In the genomic region with DNA sequence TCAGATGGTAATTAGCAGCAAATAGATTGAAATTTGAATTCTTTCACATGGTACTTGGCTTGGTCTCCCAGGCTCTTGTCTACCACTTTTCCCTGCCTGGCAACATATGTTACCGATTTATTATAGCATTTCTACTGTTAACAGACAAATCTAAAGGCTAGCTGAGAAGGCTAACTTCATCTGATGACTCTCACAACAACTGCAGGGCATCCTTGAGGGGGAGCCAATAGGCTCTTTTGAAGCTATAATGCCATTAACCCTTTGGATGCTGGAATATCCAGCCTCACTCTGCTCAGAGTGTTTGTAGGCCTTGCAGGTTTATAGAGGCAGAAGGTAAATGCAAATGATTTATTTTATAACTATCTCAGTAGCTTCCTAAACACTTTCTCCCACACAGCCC, we compare ENCODE assay signal across 17 mouse cellular contexts.
DNase-seq lines count a peak whose midpoint lies in the region; ATAC-seq lines count a peak whose summit lies in the region.
"Had no signal": no experiment of that assay in that cellular context is flagged by ENCODE, and none has a peak within 500 bp of the region (broad histone marks: within the 10 kb centered on the region; RNA-seq: fewer than 3 reads in every experiment).

No protein-coding gene starts in this region.

- no peak overlapping the region for H3K4me2 ChIP-seq in hindbrain, embryonic 11.5 days (replicated peaks; ENCODE audit: low read depth, low read length)
- H3K4me2 ChIP-seq in hindbrain, embryonic 13.5 days: no peak overlapping the region
- no peak overlapping the region for H3K4me2 ChIP-seq in neural tube, embryonic 13.5 days
- H3K4me2 ChIP-seq: forebrain, embryonic 12.5 days; midbrain, embryonic 11.5 days had no signal

- no peak overlapping the region for H3K9ac ChIP-seq in hindbrain, embryonic 11.5 days (ENCODE audit: low read depth, low read length)
- H3K9ac ChIP-seq in hindbrain, embryonic 13.5 days: no peak overlapping the region
- no peak overlapping the region for H3K9ac ChIP-seq in neural tube, embryonic 13.5 days
- H3K9ac ChIP-seq: forebrain, embryonic 12.5 days; liver, postnatal 0 days had no signal

- intact Hi-C loops in left cerebral cortex, postnatal 10 days (cut with DNase I): no loop called here

- H3K27ac ChIP-seq in hindbrain, embryonic 11.5 days (ENCODE audit: low read depth, low read length): no peak overlapping the region
- H3K27ac ChIP-seq in hindbrain, embryonic 13.5 days: no peak overlapping the region
- H3K27ac ChIP-seq in neural tube, embryonic 13.5 days (replicated peaks): 0 out of 2 replicates have a peak overlapping the region, but pooled peaks have one; percentile 43
- H3K27ac ChIP-seq: forebrain, embryonic 12.5 days; heart, embryonic 10.5 days; macrophage had no signal

- no peaks in the 10 kb centered on the region for H3K27me3 ChIP-seq in hindbrain, embryonic 11.5 days (ENCODE audit: control insufficient read depth, insufficient read depth, low read length)
- no peaks in the 10 kb centered on the region for H3K27me3 ChIP-seq in hindbrain, embryonic 13.5 days
- H3K27me3 ChIP-seq in neural tube, embryonic 13.5 days: no peaks in the 10 kb centered on the region

- no peak overlapping the region for H3K4me3 ChIP-seq in hindbrain, embryonic 11.5 days (ENCODE audit: low read depth, low read length)
- H3K4me3 ChIP-seq in hindbrain, embryonic 13.5 days: no peak overlapping the region
- H3K4me3 ChIP-seq in neural tube, embryonic 13.5 days: no peak overlapping the region
- H3K4me3 ChIP-seq: forebrain, embryonic 12.5 days; heart, embryonic 10.5 days; myocyte had no signal

- no peaks in the 10 kb centered on the region for H3K9me3 ChIP-seq in hindbrain, embryonic 11.5 days (ENCODE audit: control insufficient read depth, low read length)
- H3K9me3 ChIP-seq in hindbrain, embryonic 13.5 days: no peaks in the 10 kb centered on the region
- no peaks in the 10 kb centered on the region for H3K9me3 ChIP-seq in neural tube, embryonic 13.5 days
- H3K9me3 ChIP-seq: forebrain, embryonic 12.5 days; heart, embryonic 10.5 days had no signal

- WGBS in hindbrain, embryonic 11.5 days: 39% methylated on average over 1 of the region's 1 CpGs
- WGBS in hindbrain, embryonic 13.5 days: 53% methylated on average over 1 of the region's 1 CpGs
- WGBS in neural tube, embryonic 13.5 days: 20% methylated on average over 1 of the region's 1 CpGs

- H3K4me1 ChIP-seq in hindbrain, embryonic 11.5 days (replicated peaks; ENCODE audit: control insufficient read depth, insufficient read depth, low read length): peaks cover 4% of the 10 kb centered on the region
- peaks cover 29% of the 10 kb centered on the region for H3K4me1 ChIP-seq in hindbrain, embryonic 13.5 days (replicated peaks)
- H3K4me1 ChIP-seq in neural tube, embryonic 13.5 days (replicated peaks): peaks cover 46% of the 10 kb centered on the region

- peak; percentile 37; the same call in 1 of the 2 replicates for ATAC-seq in hindbrain, embryonic 11.5 days (ENCODE audit: low FRiP score)
- ATAC-seq in hindbrain, embryonic 13.5 days (ENCODE audit: low FRiP score): no peak
- no peak for ATAC-seq in neural tube, embryonic 13.5 days (ENCODE audit: low read depth)
- ATAC-seq: liver, postnatal 0 days had no signal

- peak; percentile 68 for DNase-seq in cerebellum, adult 9-10 months
- no peak for DNase-seq in cerebellum, postnatal 36 days
- DNase-seq in hindbrain, embryonic 11.5 days (ENCODE audit: low spot score): no peak
- peak; percentile 43 for DNase-seq in brain, adult 2 months (ENCODE audit: low read depth, low spot score)
- no peak for DNase-seq in MN1 (ENCODE audit: low spot score)
- DNase-seq in left cerebral cortex, postnatal 10 days (ENCODE audit: extremely low spot score in 1 of 2, low spot score in 2 of 2): no peak
- DNase-seq: heart, postnatal 14 days; liver; liver, postnatal 0 days; thymus, postnatal 14 days had no signal

- no peaks in the 10 kb centered on the region for H3K36me3 ChIP-seq in hindbrain, embryonic 11.5 days (ENCODE audit: control insufficient read depth, insufficient read depth, low read length)
- no peaks in the 10 kb centered on the region for H3K36me3 ChIP-seq in hindbrain, embryonic 13.5 days
- no peaks in the 10 kb centered on the region for H3K36me3 ChIP-seq in neural tube, embryonic 13.5 days
- H3K36me3 ChIP-seq: forebrain, embryonic 12.5 days; heart, embryonic 10.5 days had no signal

Comparison
In these comparisons a context has a peak if more than half of its experiments do, and no peak if none do; other contexts are left out.
1. DNase-seq: peak in cerebellum, adult 9-10 months (single experiment) and brain, adult 2 months (single experiment); none in cerebellum, postnatal 36 days (0 of 2), hindbrain, embryonic 11.5 days (single experiment), MN1 (single experiment) and left cerebral cortex, postnatal 10 days (0 of 2).